Mouse (Mus musculus) liver (tissue): ENCODE results near the gene Ckap2l.

ENCODE experiments used
- DNase-seq: peaks from one replicate; pipeline ENCODE4 v3.0.0-alpha.2; 2020; ENCODE audit warnings: mixed read lengths

Gene Ckap2l

GRCm38 (mm10) chr2:129296671-129297588 is at the start of gene Ckap2l:
Gene Ckap2l (minus strand): TSS chr2:129297212.
- peak; percentile 95 for DNase-seq

- no peak for DNase-seq
These were observed 41.2 kb upstream of the Ckap2l start for GRCm38 (mm10) chr2:129338138-129338621.

- no peak for DNase-seq
These were observed 36.5 kb upstream of the Ckap2l start for GRCm38 (mm10) chr2:129333471-129333870.

- DNase-seq = no peak
These were observed 33.5 kb upstream of the Ckap2l start for GRCm38 (mm10) chr2:129330540-129330939.

GRCm38 (mm10) chr2:129330024-129330423 is 33.0 kb upstream of the Ckap2l start:
- DNase-seq = no peak

GRCm38 (mm10) chr2:129328238-129328637 is 31.2 kb upstream of the Ckap2l start:
- no peak for DNase-seq

GRCm38 (mm10) chr2:129324216-129324615 is 27.2 kb upstream of the Ckap2l start:
- no peak for DNase-seq

GRCm38 (mm10) chr2:129322117-129322635 is 25.2 kb upstream of the Ckap2l start:
- DNase-seq = no peak

- DNase-seq = no peak
These were observed 23.1 kb upstream of the Ckap2l start for GRCm38 (mm10) chr2:129320033-129320605.

GRCm38 (mm10) chr2:129315831-129316230 is 18.8 kb upstream of the Ckap2l start:
- DNase-seq = no peak

GRCm38 (mm10) chr2:129314880-129315279 is 17.9 kb upstream of the Ckap2l start:
- DNase-seq = no peak

GRCm38 (mm10) chr2:129313934-129314333 is 16.9 kb upstream of the Ckap2l start:
- no peak for DNase-seq

- no peak for DNase-seq
These were observed 12.8 kb upstream of the Ckap2l start, which contains the start of gene Il1a for GRCm38 (mm10) chr2:129309836-129310235. Gene Il1a (minus strand): TSS chr2:129309972.

- no peak for DNase-seq
These were observed 9.0 kb upstream of the Ckap2l start for GRCm38 (mm10) chr2:129306020-129306419.

- peak; percentile 58 for DNase-seq
These were observed 574 bp upstream of the Ckap2l start for GRCm38 (mm10) chr2:129297589-129297982.

- DNase-seq = no peak
These were observed 926 bp downstream of the Ckap2l start for GRCm38 (mm10) chr2:129296086-129296485.

- DNase-seq = no peak
These were observed 1.9 kb downstream of the Ckap2l start for GRCm38 (mm10) chr2:129295075-129295474.

- no peak for DNase-seq
These were observed 23.2 kb downstream of the Ckap2l start for GRCm38 (mm10) chr2:129273823-129274222.

GRCm38 (mm10) chr2:129270621-129271020 is 26.4 kb downstream of the Ckap2l start:
- DNase-seq = no peak

- no peak for DNase-seq
These were observed 27.0 kb downstream of the Ckap2l start for GRCm38 (mm10) chr2:129269986-129270385.

- DNase-seq = no peak
These were observed 27.8 kb downstream of the Ckap2l start for GRCm38 (mm10) chr2:129269161-129269643.

- no peak for DNase-seq
These were observed 29.3 kb downstream of the Ckap2l start for GRCm38 (mm10) chr2:129267738-129268137.

GRCm38 (mm10) chr2:129265316-129265715 is 31.7 kb downstream of the Ckap2l start:
- DNase-seq = no peak

- peak; percentile 54 for DNase-seq
These were observed 33.9 kb downstream of the Ckap2l start for GRCm38 (mm10) chr2:129263073-129263472.
